Mouse (Mus musculus) intestine, embryonic 14.5 days (tissue): ENCODE results near the gene Vmn2r105. TPM values are rescaled to one million over a fixed set of nuclear protein-coding genes. Genes with fewer than 3 reads are reported as not detected.

ENCODE experiments used
- ATAC-seq: fragments of 200-750 bp; cut with Nextera tagmentation; replicated peaks from 2 replicates; pipeline ENCODE4 v1.8.0; 2017; ENCODE audit warnings: low read depth, moderate number of reproducible peaks, moderate TSS enrichment, moderate library complexity; ENCODE audit not compliant: low FRiP score, low TSS enrichment
- DNase-seq: peaks from one replicate; pipeline ENCODE4 v3.0.0-alpha.2; 2018; ENCODE audit warnings: low spot score
- H3K27ac ChIP-seq: fragments of 300-500 bp; sonication (generic); 2 replicates; pipeline ENCODE4 v1.5.1; 2014; ENCODE audit warnings: low read depth, mild to moderate bottlenecking, control low read depth
- H3K27me3 ChIP-seq: fragments of 300-500 bp; sonication (generic); replicated peaks from 2 replicates; pipeline ENCODE4 v1.6.1; 2014; ENCODE audit warnings: low read length, control low read depth; ENCODE audit not compliant: control insufficient read depth, insufficient read depth
- H3K36me3 ChIP-seq: fragments of 300-500 bp; sonication (generic); 2 replicates; pipeline ENCODE4 v1.6.1; 2014; ENCODE audit warnings: low read length, control low read depth; ENCODE audit not compliant: control insufficient read depth, insufficient read depth
- H3K4me1 ChIP-seq: fragments of 300-500 bp; sonication (generic); replicated peaks from 2 replicates; pipeline ENCODE4 v1.6.1; 2014; ENCODE audit warnings: low read length, control low read depth, mixed read lengths; ENCODE audit not compliant: control insufficient read depth, insufficient read depth
- H3K4me2 ChIP-seq: fragments of 300-500 bp; sonication (generic); 2 replicates; pipeline ENCODE4 v1.6.1; 2014; ENCODE audit warnings: low read length
- H3K4me3 ChIP-seq: fragments of 300-500 bp; sonication (generic); 2 replicates; pipeline ENCODE4 v1.5.1; 2014; ENCODE audit warnings: low read depth, low read length, control low read depth, mixed read lengths
- H3K9ac ChIP-seq: fragments of 300-500 bp; sonication (generic); 2 replicates; pipeline ENCODE4 v1.6.1; 2014; ENCODE audit warnings: mild to moderate bottlenecking, low read length
- H3K9me3 ChIP-seq: fragments of 300-500 bp; sonication (generic); 2 replicates; pipeline ENCODE4 v1.6.1; 2016; ENCODE audit warnings: low read length, control low read depth; ENCODE audit not compliant: control insufficient read depth
- WGBS: fragments of 180-500 bp; shearing (Covaris S2); extraction: QIAGEN DNeasy Blood & Tissue Kit; methylation state at CpG from one replicate; pipeline ENCODE4 v1.1.7; 2014; 5-methylcytosine and 5-hydroxymethylcytosine counted together
- polyA plus RNA-seq: library from polyadenylated mRNA; unstranded; fragments of >200 nt; fragmentation: Nextera tagmentation; extraction: Ambion mirVana; gene quantifications from 2 replicates; pipeline ENCODE4 v1.2.1, GENCODE M21; 2014

Gene Vmn2r105
- not detected in 2 replicates for polyA plus RNA-seq

- 74% methylated on average over 2 of the region's 2 CpGs for WGBS
- H3K4me2 ChIP-seq: no peak within 1 kb of the TSS
- H3K4me3 ChIP-seq: no peak within 1 kb of the TSS
- no peak for DNase-seq
- no peaks in the 10 kb centered on the region for H3K27me3 ChIP-seq
- H3K9me3 ChIP-seq: no peaks in the 10 kb centered on the region
- H3K9ac ChIP-seq: no peak within 1 kb of the TSS
- H3K27ac ChIP-seq: no peak within 1 kb of the TSS
- no peaks in the 10 kb centered on the region for H3K36me3 ChIP-seq
- H3K4me1 ChIP-seq: no peaks in the 10 kb centered on the region
- ATAC-seq: no peak
These were observed at the start of gene Vmn2r105 for GRCm38 (mm10) chr17:20234952-20235351. Gene Vmn2r105, minus strand, starts transcription at chr17:20235052.

- H3K9ac ChIP-seq: no peak overlapping the region
- no peak overlapping the region for H3K4me3 ChIP-seq
- H3K4me1 ChIP-seq: no peaks in the 10 kb centered on the region
- H3K27me3 ChIP-seq: no peaks in the 10 kb centered on the region
- no peak overlapping the region for H3K27ac ChIP-seq
- no peak overlapping the region for H3K4me2 ChIP-seq
- H3K36me3 ChIP-seq: no peaks in the 10 kb centered on the region
- ATAC-seq (no peak), DNase-seq (no peak)
- 0 out of 2 replicates have a peak, but pooled peaks cover 2% of the 10 kb centered on the region for H3K9me3 ChIP-seq
- 71% methylated on average over 4 of the region's 4 CpGs for WGBS
These were observed 20.7 kb upstream of the Vmn2r105 start for GRCm38 (mm10) chr17:20255522-20255921.

- no peak for DNase-seq
- no peaks in the 10 kb centered on the region for H3K9me3 ChIP-seq
- no peaks in the 10 kb centered on the region for H3K4me1 ChIP-seq
These were observed 51.9 kb downstream of the Vmn2r105 start, which contains the start of gene Fpr-rs6 for GRCm38 (mm10) chr17:20182997-20183396. Gene Fpr-rs6, minus strand, starts transcription at chr17:20183097.

More at GRCm38 (mm10) chr17:20182997-20183396, 51.9 kb downstream of the Vmn2r105 start, which contains the start of gene Fpr-rs6:
- no peak within 1 kb of the TSS for H3K9ac ChIP-seq
- H3K27ac ChIP-seq: no peak within 1 kb of the TSS
- H3K36me3 ChIP-seq: no peaks in the 10 kb centered on the region
- H3K4me2 ChIP-seq: no peak within 1 kb of the TSS
- no peaks in the 10 kb centered on the region for H3K27me3 ChIP-seq
- H3K4me3 ChIP-seq: no peak within 1 kb of the TSS
- no peak for ATAC-seq

Other genes starting within 250 kb of the Vmn2r105 start
- gene Vmn2r104, start 186.7 kb downstream of the Vmn2r105 start, polyA plus RNA-seq: not detected in 2 replicates
- gene Fpr-rs7, start 120.8 kb downstream of the Vmn2r105 start, polyA plus RNA-seq: not detected in 2 replicates
- gene Fpr-rs6, start 52.0 kb downstream of the Vmn2r105 start, polyA plus RNA-seq: not detected in 2 replicates
- gene Vmn2r106, start 50.5 kb upstream of the Vmn2r105 start, polyA plus RNA-seq: not detected in 2 replicates
- gene Vmn2r107, start 110.2 kb upstream of the Vmn2r105 start, polyA plus RNA-seq: not detected in 2 replicates
- gene Vmn1r224, start 179.1 kb upstream of the Vmn2r105 start, polyA plus RNA-seq: not detected in 2 replicates
- gene Vmn2r108, start 246.3 kb upstream of the Vmn2r105 start, polyA plus RNA-seq: not detected in 2 replicates